Mouse (Mus musculus): ENCODE data around the gene Cdc42se2.

Gene Cdc42se2

GRCm38 (mm10) chr11:54754301-54755147 lies 33.0 kb downstream of the Cdc42se2 start:
- DNase-seq (ENCODE audit: low spot score) = no peak

GRCm38 (mm10) chr11:54751502-54751901 lies 36.0 kb downstream of the Cdc42se2 start:
- peak; percentile 26 for DNase-seq (ENCODE audit: low spot score)

- DNase-seq (ENCODE audit: low spot score) = no peak
These were observed 38.6 kb downstream of the Cdc42se2 start for GRCm38 (mm10) chr11:54748891-54749290.

- no peak for DNase-seq (ENCODE audit: low spot score)
These were observed 43.2 kb downstream of the Cdc42se2 start for GRCm38 (mm10) chr11:54744231-54744630.

- no peak for DNase-seq (ENCODE audit: low spot score)
These were observed 46.1 kb downstream of the Cdc42se2 start for GRCm38 (mm10) chr11:54741330-54741729.

GRCm38 (mm10) chr11:54739012-54739750 lies 48.3 kb downstream of the Cdc42se2 start:
- no peak for DNase-seq (ENCODE audit: low spot score)

GRCm38 (mm10) chr11:54736903-54737302 lies 50.6 kb downstream of the Cdc42se2 start:
- no peak for DNase-seq (ENCODE audit: low spot score)

GRCm38 (mm10) chr11:54735114-54735513 lies 52.4 kb downstream of the Cdc42se2 start:
- no peak for DNase-seq (ENCODE audit: low spot score)

GRCm38 (mm10) chr11:54733546-54733945 lies 53.9 kb downstream of the Cdc42se2 start:
- DNase-seq (ENCODE audit: low spot score) = no peak

GRCm38 (mm10) chr11:54731367-54731766 lies 56.1 kb downstream of the Cdc42se2 start:
- DNase-seq (ENCODE audit: low spot score) = no peak

- no peak for DNase-seq (ENCODE audit: low spot score)
These were observed 56.5 kb downstream of the Cdc42se2 start for GRCm38 (mm10) chr11:54730931-54731330.

- DNase-seq (ENCODE audit: low spot score) = no peak
These were observed 58.2 kb downstream of the Cdc42se2 start for GRCm38 (mm10) chr11:54729311-54729710.

GRCm38 (mm10) chr11:54728371-54728770 lies 59.1 kb downstream of the Cdc42se2 start:
- no peak for DNase-seq (ENCODE audit: low spot score)

GRCm38 (mm10) chr11:54727327-54727901 lies 60.1 kb downstream of the Cdc42se2 start:
- DNase-seq (ENCODE audit: low spot score) = no peak

- no peak for DNase-seq (ENCODE audit: low spot score)
These were observed 60.9 kb downstream of the Cdc42se2 start for GRCm38 (mm10) chr11:54726571-54727062.

- DNase-seq (ENCODE audit: low spot score) = no peak
These were observed 63.0 kb downstream of the Cdc42se2 start for GRCm38 (mm10) chr11:54724353-54725034.

GRCm38 (mm10) chr11:54722057-54722456 lies 65.4 kb downstream of the Cdc42se2 start:
- DNase-seq (ENCODE audit: low spot score) = no peak

GRCm38 (mm10) chr11:54718601-54719000 lies 68.9 kb downstream of the Cdc42se2 start:
- DNase-seq (ENCODE audit: low spot score) = no peak

- DNase-seq (ENCODE audit: low spot score) = no peak
These were observed 69.6 kb downstream of the Cdc42se2 start for GRCm38 (mm10) chr11:54717893-54718292.

GRCm38 (mm10) chr11:54712849-54713248 lies 74.6 kb downstream of the Cdc42se2 start:
- DNase-seq (ENCODE audit: low spot score) = no peak

- DNase-seq (ENCODE audit: low spot score) = no peak
These were observed 76.8 kb downstream of the Cdc42se2 start for GRCm38 (mm10) chr11:54710512-54711293.
